Mouse (Mus musculus) gastrocnemius, adult 8-10 months (tissue): ENCODE results near the gene Slc17a1. TPM values are rescaled to one million over a fixed set of nuclear protein-coding genes. Genes with fewer than 3 reads are reported as not detected.
A peak's percentile ranks its signal among the peaks of the same experiment; 100 is the strongest.

Experiments
- DNase-seq, 2 experiments: peaks; one replicate each; pipeline ENCODE4 v3.0.0; 2022; ENCODE audit warnings: low spot score in 2 of 2
- total RNA-seq, 4 experiments: library from RNA; stranded (reverse); gene quantifications; 2 replicates each; pipeline ENCODE4 v1.2.4; 2022

Gene Slc17a1
- total RNA-seq, 4 experiments from 2014 or later, result not detected

- DNase-seq, result no peak
Measured at GRCm38 (mm10) chr13:23889011-23889605, 21.6 kb downstream of the Slc17a1 start.

GRCm38 (mm10) chr13:23892592-23893268 is 25.2 kb downstream of the Slc17a1 start:
- no peak for DNase-seq

GRCm38 (mm10) chr13:23893269-23893593 is 25.7 kb downstream of the Slc17a1 start:
- DNase-seq, result no peak

- DNase-seq, result no peak
Measured at GRCm38 (mm10) chr13:23898242-23898641, 30.7 kb downstream of the Slc17a1 start.

GRCm38 (mm10) chr13:23906906-23907305 is 39.4 kb downstream of the Slc17a1 start:
- no peak for DNase-seq

GRCm38 (mm10) chr13:23910121-23910520 is 42.6 kb downstream of the Slc17a1 start:
- DNase-seq, result no peak

- no peak for DNase-seq
Measured at GRCm38 (mm10) chr13:23911335-23911734, 43.8 kb downstream of the Slc17a1 start.

GRCm38 (mm10) chr13:23913791-23914306 is 46.3 kb downstream of the Slc17a1 start:
- DNase-seq, result no peak

GRCm38 (mm10) chr13:23914376-23915167 is 47.0 kb downstream of the Slc17a1 start, which contains the start of gene Slc17a4:
Slc17a4 (minus strand) TSS chr13:23915009.
- no peak for DNase-seq

- DNase-seq, result peak in 1 of 2 experiments; percentile 27
Measured at GRCm38 (mm10) chr13:23916132-23916531, 48.6 kb downstream of the Slc17a1 start.

- DNase-seq, result no peak
Measured at GRCm38 (mm10) chr13:23917674-23918073, 50.1 kb downstream of the Slc17a1 start.

GRCm38 (mm10) chr13:23925792-23926191 is 58.2 kb downstream of the Slc17a1 start:
- DNase-seq, result no peak

GRCm38 (mm10) chr13:23928637-23929036 is 61.1 kb downstream of the Slc17a1 start:
- no peak for DNase-seq

GRCm38 (mm10) chr13:23930461-23930860 is 62.9 kb downstream of the Slc17a1 start:
- no peak for DNase-seq

- no peak for DNase-seq
Measured at GRCm38 (mm10) chr13:23930904-23931303, 63.4 kb downstream of the Slc17a1 start.

GRCm38 (mm10) chr13:23933421-23934210 is 66.1 kb downstream of the Slc17a1 start, which contains the start of gene Hist1h2ba:
Hist1h2ba (minus strand) TSS chr13:23934156.
- DNase-seq, result no peak

GRCm38 (mm10) chr13:23934211-23934520 is 66.6 kb downstream of the Slc17a1 start, which contains the start of gene Hist1h2aa:
Hist1h2aa (plus strand) TSS chr13:23934462.
- DNase-seq, result no peak

GRCm38 (mm10) chr13:23938699-23939098 is 71.1 kb downstream of the Slc17a1 start:
- no peak for DNase-seq

- no peak for DNase-seq
Measured at GRCm38 (mm10) chr13:23940291-23940690, 72.7 kb downstream of the Slc17a1 start.

- DNase-seq, result no peak
Measured at GRCm38 (mm10) chr13:23942861-23943260, 75.3 kb downstream of the Slc17a1 start.
